Mouse (Mus musculus) olfactory bulb, adult 2 months (tissue): ENCODE data around the gene Gpr83.

ENCODE experiments used
- CTCF ChIP-seq: fragments of 200-500 bp; IDR thresholded peaks from 2 replicates; pipeline ENCODE4 v1.5.1; 2012; ENCODE audit warnings: low read depth, mild to moderate bottlenecking, low read length, moderate library complexity; ENCODE audit not compliant: insufficient read depth
- POLR2A ChIP-seq: fragments of 200-500 bp; IDR thresholded peaks from 2 replicates; pipeline ENCODE4 v1.6.1; 2012; ENCODE audit warnings: mild to moderate bottlenecking, low read depth, low read length, moderate library complexity; ENCODE audit not compliant: insufficient read depth

- TF ChIP-seq CTCF (no peak), POLR2A (no peak)
Measured at GRCm38 (mm10) chr9:14839970-14840369, 20.0 kb upstream of the Gpr83 start.
